Mouse (Mus musculus) activated CD4-positive, CD25-positive, alpha-beta regulatory T cell, adult 4 months (primary cell): ENCODE measurements at regions not wholly inside any gene's neighbourhood (a gene's known extent, or its start where the extent isn't known, plus 50 kb on each side); places are given as distances from the start of the nearest gene placed in this dataset.
"Not testable (repeated sequence)": the region's sequence is repeated elsewhere in the genome, so short reads cannot be mapped to it uniquely, and the experiment has no call there.

Source experiments
- ATAC-seq: one replicate; pipeline ENCODE4 v1.8.0; 2017

DNA sequence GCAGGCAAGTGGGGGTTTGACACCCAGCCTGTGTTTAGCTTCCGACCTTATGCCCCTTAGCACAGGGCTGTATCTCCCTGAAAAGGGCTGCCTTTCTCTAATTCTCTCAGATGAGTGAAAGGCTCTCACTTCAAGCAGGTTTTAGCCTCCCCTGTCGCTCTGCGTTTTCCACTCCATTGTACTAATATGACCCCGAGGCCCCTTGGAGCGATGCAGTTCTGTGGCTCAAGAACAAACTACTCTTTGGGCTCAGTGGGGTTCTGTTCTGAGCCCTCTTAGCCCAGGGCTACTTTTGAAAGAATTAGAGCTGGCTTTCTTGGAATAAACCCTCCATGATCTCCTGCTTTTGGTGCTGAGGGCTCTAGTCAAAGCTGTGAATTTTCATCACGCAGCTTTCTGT lies 53.4 kb upstream of the Castor2 start:
- ATAC-seq = no peak

DNA sequence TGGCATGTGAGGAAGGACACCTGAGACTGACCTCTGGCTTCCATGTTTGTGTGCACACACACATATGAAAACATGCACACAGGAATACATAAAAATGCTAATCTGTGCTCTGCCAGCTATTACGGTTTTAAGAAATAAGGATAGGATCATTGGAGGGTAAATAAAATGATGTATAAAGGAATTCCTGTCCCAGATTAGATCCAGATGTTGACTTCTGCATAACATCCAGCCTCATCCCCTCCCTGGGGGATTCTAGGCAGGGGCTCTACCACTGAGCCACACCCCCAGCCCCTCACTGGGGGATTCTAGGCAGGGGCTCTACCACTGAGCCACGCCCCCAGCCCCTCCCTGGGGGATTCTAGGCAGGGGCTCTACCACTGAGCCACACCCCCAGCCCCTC lies 56.6 kb upstream of the Castor2 start:
- ATAC-seq = not testable (repeated sequence)

DNA sequence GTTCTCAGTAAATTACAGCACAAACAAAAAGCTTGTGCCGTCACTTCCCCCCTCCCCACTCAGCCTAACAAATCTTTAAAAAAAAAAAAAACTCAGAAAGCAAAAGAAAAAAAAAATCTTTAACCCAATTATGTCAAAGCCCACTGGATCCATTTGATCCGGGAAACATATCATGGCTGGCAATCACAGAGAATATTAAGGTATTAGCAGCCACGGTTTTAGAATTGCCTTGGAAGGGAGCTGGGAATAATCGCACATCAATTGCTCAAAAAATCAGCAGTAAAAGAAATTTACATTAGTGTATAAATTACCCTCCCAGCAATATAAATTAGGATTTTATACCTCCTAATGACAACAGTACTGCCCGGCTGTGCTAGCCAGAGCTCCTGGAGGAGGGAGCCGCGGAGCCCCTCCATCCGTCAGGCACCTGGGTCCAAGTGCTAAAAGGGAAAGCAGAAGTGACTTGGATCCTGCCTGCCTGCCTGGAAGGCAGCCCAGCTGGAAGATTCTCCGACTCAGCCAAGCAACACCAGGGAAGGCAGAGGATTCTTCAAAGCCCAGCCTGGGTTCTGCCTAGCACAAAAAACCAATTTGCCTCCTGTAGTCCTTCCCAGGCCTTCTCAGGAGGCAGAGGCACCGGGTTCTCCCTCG lies 72.1 kb upstream of the Castor2 start:
- no peak for ATAC-seq

DNA sequence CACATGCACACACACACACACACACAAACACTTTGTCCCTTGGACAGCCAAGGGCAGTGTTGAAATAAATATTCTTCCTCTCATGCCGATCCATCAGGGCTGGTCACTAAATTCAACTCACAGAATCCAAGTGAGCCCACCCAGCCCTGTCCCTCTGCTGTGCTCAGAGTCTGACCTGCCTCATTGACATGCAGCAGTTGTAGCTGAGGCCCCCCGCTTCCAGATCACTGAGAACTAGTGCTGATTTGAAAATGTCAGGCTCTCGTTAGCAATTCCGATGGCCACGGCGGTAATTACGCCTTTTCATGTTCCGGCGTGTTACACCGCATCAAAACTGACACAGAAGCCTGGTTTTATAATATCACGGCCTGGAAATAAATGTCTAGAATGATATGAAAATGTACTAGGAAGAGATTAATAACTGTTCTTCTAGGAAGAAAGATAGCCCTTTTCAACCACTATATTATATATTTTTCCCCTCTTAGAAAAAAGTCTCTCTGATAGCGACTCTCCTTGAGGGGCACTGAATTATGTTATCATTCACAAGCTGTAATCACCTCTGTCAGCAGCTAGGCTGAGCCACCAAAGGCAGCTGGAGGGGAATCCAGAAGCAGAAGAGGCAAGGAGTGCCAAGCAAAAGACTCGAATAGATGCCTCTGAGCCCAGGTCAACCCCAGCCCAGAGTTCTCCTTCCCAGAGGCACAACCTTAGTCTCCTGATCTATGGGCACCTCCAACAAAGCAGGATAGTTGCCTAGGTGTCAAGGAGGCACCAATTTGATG lies 79.7 kb upstream of the Castor2 start:
- ATAC-seq = no peak

DNA sequence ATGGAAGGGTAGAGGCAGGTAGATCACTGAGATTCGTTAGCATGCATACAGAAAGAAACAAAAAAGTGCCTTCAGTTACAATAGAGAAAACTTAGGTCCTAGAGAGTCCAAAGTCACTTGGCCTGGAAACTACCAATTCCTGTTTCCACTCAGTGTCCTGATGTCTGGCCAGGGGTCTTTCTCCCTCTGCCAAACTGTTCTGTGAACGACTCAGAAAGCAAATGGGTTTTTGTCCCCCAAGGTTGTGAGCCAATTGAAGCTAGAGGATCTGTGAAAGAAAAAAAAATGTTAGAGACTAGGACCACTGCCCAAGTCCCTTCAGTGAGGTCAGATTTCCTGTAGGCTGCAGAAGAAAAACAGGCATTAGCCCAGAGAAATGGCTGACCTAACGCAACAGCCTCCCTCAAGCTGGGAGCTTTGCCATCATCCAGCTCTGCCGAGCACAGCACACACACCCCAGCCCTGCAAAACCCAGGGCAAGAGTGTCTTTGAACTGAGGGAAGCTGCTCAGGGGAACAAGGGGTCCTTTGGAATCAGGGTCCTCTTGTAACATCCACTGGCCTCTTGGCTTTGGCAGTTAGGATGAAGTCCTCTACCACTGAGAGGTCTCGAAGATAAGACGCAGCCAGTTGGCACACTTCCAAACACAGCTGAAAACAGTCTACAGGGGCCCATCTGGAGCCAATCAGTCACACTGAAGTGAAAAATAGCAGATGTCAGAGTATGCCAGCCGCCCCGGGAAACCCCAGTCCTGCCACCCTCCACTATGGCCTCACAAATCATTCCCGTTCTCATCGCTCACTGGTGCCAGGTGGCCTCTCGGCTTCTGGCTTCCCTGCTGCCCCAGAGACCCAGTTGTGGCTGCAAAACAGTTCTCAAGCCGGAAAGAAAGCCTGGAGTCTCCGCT lies 85.0 kb upstream of the Castor2 start:
- ATAC-seq = no peak

DNA sequence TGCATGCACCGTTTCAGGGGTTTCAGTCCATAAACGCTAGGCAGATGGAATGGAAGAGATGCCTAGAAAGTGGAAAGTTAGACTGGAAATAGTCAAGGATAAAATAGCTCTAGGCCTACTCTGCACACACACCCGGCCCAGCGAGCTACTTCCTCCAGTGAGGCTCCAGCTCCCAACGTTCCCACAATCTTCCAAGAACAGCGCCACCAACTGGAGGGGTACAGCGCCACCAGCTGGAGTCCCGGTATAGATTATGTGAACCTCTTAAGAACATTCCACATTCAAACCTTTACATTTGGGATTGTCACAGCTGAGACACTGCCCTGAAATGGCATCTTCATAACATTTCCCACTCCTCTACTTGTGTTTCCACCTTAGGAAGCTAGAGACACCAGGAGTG lies 86.3 kb upstream of the Castor2 start:
- ATAC-seq = no peak

DNA sequence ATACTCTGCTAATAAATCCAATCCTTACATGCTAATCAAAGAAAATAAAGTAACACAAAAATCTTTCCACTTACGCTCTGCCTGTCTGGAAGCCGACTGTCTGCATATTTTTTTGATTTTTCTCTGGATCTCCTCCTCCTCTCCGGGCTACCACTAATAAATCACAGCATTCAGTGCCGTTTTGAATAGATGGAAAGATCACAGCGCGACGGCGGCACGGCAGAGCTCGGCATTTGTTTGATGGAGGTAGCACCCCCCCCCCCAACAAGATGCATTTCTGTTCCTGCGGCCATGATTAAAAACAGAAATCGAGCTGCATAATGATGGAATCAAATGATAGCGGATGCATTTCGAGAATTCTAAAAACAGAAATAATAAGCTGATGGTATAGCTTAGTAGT lies 89.7 kb upstream of the Castor2 start:
- ATAC-seq = no peak

DNA sequence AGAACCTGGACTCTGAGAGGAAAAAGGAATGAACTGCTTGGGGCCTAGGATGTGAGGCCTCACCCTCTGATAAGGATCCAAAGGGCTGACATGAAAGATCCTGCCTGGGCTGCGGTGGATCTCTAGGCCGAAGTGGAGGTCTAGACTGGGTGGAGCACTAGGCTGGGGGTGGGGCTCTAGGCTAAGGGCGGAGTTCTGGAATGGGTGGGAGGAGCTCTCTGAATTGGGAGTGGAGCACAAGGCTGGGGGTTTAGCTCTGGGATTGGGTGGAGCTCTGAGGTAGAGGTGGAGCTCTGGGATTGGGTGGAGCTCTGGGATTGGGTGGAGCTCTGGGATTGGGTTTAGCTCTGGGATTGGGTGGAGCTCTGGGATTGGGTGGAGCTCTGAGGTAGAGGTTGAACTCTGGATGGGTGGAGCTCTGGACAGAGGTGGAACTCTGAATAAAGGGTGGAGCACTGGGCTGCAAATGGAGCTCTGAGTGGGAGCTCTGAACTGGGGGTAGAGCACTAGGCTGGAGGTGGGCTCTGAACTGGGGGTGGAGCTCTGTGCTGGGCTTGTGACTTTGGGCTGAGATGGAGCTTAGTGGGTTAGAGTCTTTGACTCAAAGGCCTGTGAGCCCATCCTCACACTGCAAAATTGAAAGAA lies 92.3 kb upstream of the Castor2 start:
- no peak for ATAC-seq

DNA sequence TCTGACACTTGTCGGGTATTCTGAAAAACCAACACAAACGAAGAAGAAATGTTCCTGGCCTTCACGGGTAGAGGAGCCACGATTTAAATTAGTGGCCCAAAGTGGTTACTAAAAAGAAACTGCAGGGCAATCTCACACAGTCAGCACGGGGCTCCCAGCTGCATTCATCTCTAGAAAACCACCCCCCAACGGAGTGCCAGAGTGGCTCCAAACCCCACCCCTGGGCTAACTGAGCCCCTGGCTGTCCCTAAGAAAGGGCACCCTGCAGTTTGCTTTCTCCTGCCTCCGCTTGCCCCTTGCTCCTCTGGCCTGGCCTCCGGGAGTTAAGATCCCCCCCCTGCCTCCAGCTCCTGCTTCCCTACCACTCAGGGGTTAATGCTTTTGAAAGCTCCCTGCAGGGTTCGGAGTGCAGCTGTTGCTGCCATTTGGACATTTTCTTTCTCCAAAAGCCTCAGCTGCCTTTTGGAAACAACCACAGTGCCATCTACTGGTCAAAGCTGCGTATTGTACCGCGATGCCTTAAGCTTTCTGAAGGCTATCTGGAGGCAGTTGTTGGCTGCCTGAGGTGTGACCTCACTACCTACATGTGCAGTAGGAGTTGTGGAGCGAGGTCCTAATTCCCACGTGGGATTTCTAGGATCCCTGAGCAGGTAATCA lies 92.9 kb upstream of the Castor2 start:
- no peak for ATAC-seq

DNA sequence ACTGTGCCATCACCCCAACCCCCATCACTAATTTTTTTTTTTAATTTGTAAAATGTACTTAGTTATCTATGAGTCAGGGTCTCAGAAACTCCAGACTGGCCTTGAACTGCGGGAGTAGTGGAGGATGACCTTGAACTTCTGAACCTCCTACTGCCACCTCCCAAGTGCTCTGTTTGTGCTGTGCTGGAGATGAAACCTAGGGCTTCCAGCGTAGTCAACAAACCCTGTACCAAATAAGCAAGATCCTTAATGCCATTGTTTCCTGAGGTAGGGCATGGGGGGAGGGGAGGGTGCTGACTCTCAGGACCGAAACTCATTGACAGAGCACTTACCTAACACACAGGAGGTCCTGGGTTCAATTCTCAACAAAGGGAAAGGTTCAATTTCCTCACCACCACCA lies 93.5 kb upstream of the Castor2 start:
- ATAC-seq = no peak

DNA sequence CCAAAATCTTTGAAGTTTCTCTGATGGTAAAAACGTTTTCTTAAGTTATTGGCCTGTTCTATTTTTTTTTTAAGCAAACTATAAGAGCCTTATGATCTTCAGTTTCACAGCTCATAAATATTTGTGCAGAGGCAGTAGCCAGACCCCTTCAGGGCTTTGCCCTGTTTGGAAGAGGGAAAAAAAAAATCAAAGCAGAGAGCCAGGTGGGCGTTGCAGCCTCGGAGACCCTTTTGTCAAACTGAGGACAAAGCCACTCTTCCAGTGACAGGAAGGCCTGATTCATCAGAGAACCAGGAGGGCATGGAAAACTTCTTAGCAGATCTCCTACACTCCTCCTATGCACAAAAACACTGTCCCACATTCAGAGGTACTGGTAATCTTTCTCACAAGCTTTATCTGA lies 99.4 kb upstream of the Castor2 start:
- no peak for ATAC-seq

DNA sequence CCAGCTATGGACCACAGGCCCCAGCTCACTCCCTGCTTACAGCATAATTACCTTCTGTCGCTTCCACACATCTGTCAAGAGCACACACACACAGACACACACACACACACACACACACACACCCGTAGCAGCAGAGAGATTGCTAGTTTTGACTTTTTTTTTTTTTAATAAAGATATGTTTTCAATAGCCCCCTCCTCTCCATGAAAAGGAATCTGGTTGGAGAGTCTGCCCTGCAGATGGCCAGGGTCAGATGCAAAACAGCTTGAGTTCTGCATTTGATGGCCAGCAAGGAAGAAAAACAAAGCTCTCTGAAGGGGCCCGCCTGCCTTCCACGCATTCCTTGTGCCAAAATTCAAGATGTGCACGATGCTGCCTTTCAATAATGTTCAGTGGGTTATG lies 99.8 kb upstream of the Castor2 start:
- ATAC-seq = no peak

DNA sequence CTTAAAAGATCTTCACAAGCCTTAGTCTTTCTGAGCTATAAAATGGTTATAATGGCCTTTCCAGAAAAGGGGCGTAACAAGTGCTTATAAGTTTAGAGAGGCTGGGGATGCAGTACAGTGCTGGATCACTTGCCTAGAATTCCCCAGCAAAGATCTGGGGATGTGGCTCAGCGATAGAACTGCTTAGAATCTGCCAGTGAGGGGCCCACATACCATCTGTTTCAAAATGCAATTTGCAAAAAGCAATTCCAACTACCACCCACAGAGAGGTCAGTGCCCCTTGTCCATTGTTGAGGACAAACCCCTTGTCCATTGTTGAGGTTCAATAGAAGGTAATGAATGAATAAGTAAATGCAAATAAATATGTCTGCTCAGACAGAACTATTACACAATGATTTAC lies 107.5 kb upstream of the Castor2 start:
- no peak for ATAC-seq

DNA sequence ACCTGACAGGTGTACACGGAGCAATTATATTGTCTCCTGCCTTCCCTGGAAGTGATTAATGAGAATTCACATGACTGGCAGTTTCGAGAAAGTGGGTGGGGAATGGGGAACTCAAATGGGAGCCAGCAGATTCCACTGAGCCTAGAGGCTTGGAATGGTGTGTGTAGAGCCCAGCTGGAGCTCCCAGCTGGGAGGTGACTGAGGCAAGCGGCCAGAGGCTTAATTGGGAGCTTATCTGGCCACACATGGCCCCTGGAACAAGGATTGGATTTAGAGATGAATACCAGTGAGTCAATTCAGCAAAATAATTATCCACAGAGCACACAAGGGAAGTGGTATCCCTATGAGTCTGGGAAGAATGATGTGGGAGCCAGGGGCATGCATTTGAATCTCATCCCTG lies 108.0 kb upstream of the Castor2 start:
- ATAC-seq = no peak

DNA sequence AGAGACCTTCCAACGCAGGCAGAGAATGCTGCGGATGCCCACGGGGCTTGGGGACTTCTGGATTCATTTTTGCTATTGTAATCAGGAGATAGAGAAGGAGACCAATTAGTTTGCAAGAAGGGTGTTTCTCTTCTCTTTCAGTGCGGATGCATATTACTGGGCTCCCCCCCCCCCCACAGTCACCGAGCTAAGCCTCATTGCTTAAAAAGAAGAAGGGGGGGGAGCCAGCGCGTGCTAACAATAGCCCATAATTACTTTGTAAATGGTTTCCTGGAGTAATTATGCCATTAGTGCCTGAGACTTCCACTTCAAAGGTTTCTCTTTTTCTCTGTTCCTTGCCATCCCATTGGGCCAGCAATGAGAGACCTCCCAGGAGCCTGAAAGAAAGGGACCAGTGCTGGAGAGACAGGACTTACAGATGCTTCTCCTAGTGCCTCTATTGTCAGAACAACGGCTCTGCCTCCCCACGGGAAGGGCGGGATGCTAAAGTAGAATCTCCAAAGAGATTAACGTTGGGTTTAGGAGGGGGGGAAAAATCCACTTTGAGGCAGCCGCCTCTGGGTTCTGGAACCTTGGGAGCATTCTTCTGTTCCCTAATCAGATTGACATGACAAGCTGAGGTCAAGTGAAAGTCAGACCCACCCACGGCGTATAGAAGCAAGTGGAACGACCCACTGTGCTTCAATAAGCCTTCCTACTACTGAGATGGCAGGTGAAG lies 116.1 kb upstream of the Castor2 start:
- no peak for ATAC-seq

DNA sequence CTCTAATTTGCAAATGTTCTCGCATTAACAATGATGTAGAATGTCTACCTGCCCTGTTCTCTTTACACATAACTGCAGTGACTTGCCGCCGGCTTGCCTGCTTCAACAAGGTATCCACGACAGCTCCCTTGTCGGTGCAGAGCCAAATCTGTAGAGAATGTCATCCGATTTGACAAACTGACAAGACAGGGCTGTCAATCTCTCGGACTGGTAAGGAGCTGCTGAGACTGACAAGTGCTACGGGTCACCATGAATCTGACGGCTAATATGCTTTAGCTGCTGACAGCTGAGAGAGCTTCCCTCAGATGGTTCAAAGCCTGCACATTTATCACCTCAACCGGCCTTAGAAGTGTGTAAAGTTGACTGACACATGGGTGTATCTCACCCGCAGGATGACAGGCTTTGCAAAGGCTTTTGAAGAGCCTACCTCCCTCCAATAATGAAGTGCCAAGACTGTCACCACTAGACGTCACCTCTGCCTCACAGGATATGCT lies 129.0 kb upstream of the Castor2 start:
- ATAC-seq = no peak

DNA sequence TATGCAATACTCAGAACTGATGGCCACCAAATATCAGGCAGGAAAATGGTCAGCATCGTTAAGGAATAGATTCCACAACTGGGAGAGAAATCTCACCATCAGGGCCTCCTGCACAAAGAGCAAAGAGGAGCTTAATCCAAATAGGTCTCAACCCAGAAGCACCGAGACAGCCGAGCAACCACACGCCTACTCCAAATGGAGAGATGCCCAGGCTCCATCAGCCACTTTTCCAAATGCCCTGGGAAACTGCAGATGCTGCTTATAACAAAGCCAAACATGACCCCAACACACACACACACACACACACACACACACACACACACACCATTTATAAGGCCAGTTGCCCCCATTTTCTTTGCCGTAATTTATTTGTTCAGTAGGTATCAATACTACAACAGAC lies 136.2 kb upstream of the Castor2 start:
- no peak for ATAC-seq

DNA sequence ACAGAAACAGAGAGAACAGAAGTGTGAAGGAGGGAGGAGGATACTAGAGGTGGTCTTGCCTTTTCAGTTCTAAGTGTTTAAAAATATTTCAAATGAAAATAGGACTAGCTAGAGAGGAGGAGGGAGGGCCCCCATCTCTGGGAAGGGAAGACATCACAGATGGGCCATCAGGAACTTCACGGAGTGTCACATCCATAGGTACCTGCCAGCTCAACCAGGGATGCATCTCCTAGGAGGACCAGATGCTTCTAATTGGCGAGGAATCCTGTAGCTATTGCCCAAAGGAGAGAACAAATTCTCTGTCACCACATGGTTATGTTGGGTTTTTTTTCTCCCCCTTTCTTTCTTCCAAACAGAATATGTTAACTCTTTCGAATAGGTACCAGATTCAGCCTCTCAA lies 158.7 kb upstream of the Castor2 start:
- no peak for ATAC-seq

DNA sequence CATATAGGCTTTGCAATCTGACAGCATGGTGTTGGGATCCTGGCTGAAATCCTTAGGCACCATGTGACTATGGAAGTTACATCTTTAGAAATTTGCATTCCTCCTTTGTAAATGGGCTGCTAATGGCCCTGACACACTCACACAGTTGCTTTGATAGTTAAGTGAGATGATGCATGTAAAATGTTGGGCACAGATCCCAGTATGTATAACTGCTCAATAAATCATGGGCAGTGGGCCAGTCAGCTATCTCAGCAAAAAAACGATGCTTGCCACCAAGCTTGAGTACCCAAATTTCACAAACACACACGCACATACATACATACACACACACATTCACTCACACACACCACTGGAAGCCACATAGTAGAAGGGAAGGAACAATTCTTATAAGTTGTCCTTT lies 159.5 kb upstream of the Castor2 start:
- ATAC-seq = no peak

DNA sequence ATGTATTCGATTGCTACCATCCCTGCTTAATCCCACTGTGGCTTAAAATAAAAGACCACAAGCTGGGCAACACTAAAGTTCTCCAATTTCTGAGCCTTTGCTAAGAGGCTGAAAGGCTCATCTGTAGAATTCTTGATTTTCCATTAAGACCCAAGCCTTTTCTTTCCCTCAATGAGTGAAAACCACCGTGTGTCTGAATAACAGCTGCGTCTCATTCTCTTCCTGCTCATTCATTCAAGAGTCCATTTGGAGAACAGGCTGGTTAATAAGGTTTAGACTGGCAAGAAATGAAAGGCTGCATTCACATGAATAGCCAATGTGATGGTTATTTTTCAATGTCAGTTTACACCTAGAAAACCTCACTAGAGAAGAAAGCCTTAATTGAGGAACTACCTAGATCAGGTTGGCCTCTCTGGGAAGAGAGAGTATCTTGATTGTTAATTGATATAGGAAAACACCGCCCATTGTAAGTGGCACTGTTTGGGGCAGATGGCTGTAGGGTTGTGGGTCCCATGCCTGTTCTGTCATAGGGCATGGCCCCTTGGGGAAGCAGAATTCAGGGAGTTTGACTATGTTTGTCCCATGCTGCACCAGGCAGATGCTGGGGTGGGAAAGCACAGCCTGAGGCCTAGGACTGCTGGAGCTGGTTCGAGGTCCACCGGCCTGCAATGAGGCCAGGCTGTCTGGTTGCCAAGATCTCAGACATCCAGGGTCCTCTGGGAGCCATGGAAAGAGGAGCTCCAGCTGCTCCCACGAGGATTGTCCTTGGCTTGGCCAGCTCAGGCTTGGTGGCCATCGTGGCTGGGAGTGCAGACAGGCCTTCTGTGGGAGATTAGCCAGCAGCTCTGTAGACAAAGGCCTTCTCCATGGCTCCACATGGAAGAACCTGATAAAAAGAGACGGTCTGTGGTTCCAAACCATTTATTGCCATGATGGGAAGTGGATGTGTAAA lies 161.3 kb upstream of the Castor2 start:
- no peak for ATAC-seq
